Mouse (Mus musculus) cortical plate, adult 2 months (tissue): ENCODE measurements around the gene Eif5a2.

Source experiments
- CTCF ChIP-seq: fragments of 200-500 bp; IDR thresholded peaks from 2 replicates; pipeline ENCODE4 v1.5.1; 2011; ENCODE audit warnings: mild to moderate bottlenecking, control low read depth, low read length; ENCODE audit not compliant: insufficient read depth; ENCODE audit errors: extremely low read depth
- POLR2A ChIP-seq: fragments of 200-500 bp; IDR thresholded peaks from 2 replicates; pipeline ENCODE4 v1.6.1; 2011; ENCODE audit warnings: mild to moderate bottlenecking, low read length, control low read depth; ENCODE audit not compliant: insufficient read depth; ENCODE audit errors: extremely low read depth

GRCm38 (mm10) chr3:28748956-28749355 is 32.1 kb upstream of the Eif5a2 start:
- TF ChIP-seq POLR2A (no peak), CTCF (no peak)
